Mouse (Mus musculus): ENCODE results near the gene Cebpa.

Cebpa gene

DNA sequence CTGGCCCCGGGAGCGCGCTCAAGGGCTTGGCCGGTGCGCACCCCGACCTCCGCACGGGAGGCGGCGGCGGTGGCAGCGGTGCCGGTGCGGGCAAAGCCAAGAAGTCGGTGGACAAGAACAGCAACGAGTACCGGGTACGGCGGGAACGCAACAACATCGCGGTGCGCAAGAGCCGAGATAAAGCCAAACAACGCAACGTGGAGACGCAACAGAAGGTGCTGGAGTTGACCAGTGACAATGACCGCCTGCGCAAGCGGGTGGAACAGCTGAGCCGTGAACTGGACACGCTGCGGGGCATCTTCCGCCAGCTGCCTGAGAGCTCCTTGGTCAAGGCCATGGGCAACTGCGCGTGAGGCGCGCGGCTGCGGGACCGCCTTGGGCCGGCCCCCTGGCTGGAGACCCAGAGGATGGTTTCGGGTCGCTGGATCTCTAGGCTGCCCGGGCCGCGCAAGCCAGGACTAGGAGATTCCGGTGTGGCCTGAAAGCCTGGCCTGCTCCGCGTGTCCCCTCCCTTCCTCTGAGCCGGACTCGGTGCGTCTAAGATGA lies 1.1 kb downstream of the Cebpa start:
- peak; percentile 84 for DNase-seq

DNA sequence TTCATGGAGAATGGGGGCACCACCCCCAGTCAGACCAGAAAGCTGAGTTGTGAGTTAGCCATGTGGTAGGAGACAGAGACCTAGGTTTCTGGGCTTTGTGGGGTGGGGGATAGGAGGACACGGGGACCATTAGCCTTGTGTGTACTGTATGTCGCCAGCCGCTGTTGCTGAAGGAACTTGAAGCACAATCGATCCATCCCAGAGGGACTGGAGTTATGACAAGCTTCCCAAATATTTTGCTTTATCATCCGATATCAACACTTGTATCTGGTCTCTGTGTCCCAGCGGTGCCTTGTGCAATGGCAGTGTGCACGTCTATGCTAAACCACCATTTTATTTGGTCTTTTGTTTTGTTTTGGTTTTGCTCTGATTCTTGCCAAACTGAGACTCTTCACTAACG lies 2.1 kb downstream of the Cebpa start:
- no peak for DNase-seq

DNA sequence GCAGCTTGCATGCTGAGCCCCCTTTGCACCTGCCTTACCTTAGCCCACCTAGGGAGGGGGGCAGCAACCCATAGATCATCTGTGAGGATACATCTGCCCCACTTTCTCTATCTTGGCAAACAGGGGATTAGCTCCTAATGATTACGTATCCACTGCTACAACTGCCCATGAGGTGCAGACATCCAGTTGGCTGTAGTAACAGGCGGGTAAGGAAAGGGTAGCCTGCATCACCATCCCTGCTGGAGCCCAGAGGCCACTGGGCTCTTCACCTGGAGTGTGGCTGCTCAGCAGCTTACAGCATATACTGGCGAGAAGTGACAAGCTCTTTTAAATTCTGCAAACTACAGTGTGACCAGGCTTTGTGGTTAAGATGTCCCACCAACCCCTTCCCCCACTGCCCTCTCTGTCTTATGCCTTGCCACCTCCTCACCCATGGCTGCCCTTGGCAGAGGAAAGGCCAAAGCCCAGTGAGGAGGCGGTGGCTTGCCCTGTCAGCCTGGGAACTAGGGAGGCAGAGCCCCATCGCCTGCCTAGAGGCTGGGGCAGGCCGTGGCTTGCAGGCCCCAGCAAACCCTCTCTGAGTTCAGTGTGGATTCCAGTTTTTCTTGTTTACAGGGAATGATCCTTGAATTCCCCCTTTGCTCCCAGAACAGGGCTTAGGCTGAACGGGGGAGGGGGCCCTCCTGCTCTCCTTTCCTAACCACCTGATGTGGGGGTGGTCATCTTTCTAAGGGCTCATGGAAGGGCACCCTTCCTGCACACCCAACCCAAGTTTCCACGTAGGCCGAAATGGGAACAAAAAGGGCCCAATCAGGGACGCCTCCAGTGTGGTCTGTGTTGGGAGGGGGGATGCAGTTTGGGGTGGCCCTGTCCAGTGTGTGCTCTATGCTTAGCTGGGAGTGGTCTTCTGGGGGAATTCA lies 3.6 kb downstream of the Cebpa start:
- no peak for DNase-seq

DNA sequence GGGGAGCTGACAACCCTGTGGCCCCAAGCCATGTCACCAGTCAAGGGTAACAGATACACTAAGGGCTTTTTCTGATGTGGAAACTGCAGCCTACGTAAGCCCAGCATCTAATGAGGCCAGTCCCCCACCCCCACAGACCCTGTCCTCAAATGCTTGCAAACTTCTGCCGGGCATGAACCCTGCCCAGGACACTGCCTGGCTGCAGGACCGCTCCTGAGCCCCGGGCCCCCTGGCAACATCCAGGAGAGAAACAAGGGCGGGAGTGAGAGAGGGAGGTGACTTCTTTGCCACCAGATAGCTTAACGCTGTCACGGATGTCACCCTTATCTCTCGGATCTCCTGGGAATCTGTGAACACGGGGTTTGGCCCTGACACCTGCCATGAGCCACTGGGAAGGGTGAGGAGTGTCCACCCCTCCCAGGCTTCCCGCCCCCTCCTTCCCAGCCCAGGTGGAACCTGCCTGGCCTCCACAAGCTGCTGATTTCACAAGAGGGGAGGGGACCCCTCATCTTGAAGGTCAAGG lies 4.4 kb downstream of the Cebpa start:
- no peak for DNase-seq

DNA sequence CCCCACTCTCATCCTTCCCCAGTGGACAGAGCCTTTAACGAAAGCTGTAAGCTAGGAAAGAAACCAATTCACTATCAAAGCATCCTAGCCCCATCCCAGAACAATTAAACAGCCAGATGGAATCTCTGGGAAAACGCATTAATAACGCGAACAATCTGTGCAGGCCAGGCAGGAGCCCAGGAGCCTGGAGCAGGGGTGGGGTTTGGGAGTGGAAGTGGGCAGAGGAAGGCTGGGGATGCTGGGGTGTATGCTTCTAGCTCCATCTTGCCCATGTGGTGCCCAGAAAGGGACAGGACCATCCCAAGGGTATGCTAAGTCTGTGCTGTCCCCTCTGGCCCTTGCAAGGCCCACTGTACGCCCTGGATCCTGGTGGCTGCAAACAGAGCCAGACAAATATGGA lies 5.1 kb downstream of the Cebpa start:
- DNase-seq: no peak

DNA sequence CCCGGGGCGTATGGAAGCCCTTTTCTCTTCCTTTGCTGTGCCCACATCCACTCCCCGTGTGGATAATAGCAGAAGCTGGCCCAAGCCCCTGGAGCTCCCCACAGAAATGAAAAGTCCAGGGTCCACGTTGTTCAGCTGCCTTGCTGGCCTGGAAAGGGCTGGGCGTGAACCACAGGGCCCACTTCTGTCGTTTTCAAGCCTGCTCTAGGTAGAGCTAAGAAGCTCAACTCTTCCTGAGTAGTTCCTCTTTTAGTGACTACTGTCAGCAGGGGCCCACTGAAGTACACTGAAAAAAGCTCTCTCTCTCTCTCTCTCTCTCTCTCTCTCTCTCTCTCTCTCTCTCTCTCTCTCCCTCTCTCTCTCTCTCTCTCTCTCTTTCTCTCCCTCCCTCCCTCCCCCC lies 5.7 kb downstream of the Cebpa start:
- DNase-seq: no peak

DNA sequence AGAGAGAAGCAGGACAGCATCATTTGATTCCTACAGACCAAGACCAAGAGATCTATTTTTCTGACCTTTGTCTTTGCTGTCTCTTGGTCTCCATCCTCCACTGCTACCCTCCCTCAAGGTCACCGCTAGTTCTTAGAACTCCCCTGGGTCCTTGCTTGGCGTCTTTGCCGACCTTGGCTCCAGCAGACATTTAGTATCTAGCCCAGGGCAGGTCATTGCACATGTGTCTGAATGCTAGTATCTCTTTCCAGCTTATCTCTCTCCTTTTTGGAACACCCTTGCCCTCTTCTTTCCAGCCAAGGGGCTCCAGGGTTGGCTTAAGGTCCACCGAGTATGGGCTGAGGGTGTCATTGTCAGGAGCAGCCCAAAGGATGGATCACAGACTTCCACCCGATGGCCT lies 6.9 kb downstream of the Cebpa start:
- DNase-seq: no peak

DNA sequence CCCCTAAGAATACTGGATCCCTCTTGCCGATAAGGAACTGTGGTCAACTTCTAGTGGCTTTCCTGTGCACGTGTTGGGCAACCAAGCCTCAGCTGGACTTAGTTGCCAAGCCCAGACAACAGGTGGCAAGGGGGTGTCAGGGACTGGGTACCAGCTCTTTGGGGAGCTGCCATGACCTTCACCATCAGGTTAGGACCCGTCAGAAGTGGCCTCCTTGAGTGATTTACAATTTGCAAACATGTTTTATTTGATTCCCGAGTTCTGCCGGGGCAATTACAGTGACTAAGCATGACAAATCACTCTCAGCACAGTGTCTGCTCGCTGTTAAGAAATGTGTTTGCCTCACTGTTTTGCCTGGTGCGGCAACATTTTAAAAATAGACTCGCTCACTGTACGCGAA lies 7.9 kb downstream of the Cebpa start:
- no peak for DNase-seq

DNA sequence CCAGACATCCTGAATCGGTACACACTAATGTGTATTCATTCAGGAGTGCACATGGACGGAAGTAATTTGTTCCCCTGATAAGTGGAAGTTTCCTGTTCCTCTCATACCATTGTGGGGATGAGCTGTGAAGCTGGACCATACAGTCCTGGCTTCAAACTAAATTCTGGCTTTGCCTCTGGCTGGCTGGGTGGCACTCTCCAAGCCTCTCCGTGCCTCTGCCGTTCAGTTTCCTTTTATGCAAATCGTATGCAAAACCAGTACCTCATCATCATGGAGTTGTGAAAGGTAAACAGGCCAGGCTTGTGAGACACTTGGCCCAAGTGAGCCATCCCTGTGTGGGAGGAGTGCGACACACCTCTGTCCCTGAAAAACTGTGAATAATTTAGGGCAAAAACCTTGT lies 8.6 kb downstream of the Cebpa start:
- DNase-seq: peak; percentile 34

DNA sequence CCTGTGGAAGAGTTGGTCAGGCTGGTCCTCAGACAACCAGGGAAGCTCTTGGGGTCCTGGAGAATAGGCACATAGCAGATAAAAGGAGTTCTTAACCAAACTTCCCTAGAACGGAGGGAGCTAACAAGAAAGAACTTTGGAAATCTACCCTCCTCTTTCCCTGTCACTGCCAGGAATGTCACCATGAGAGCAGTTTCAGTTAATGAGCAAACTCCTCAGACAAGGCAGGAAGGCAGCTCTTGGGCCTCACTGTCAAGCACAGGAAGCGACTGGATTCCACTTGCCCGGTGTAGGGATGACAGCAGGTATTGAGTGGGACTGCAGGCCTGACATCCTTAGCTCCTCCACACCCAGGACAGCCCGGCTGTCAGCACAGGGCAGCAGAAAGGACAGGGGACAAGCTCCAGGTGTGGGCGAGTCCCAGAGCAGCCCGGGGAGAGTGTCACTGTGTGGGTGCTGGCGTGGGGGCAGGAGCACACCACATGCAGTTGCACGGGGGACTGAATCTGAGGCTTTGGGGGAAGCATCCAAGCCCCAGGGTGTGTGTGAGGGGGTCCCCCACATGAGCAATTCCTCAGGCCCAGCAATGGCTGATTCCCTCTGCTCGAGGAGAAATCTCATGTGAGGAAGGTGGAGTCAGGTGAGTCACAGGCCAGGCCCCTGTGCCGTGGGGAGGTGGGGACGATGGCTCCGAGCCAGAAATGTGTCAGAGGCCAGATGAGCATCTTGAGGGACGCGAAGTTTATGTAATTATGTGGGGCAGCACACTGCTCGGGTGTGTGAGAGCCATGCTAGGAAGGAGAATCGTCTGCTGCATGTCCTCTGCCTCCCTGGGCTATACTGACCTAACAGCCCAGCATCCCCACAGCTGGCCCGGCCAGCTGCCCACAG lies 9.8 kb downstream of the Cebpa start:
- DNase-seq: no peak

DNA sequence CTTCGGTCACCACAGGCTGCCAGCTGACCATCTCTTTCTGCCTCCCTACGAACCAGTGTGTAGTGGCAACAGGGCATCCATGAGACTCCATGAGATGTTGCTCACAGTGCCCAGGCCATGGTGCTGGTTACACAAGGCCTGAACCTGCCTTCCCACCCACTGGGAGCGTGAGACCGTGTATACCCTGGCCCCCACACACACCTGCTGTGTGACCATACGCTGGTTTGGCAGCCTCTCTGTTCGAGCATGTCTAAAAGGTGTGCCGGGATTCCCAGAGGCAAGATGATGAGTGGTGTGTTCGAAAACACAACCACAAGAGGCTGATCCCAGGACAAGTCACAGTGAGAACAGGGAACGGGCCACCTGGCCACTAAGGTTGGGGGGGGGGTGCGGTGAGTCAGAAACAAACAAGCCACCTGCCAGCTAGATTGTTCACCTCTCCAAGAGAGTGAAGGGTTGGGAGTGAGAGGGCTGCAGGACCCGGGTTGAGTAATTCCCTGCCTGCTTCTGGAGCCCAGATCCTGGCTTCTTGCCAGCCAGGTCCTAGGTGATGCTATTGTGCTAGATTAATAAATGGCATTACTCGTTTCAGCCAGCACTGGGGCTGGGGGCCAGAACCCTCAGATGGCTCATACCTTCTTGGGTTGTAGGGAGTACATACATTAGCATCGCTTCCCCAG lies 11.1 kb downstream of the Cebpa start:
- DNase-seq: no peak

DNA sequence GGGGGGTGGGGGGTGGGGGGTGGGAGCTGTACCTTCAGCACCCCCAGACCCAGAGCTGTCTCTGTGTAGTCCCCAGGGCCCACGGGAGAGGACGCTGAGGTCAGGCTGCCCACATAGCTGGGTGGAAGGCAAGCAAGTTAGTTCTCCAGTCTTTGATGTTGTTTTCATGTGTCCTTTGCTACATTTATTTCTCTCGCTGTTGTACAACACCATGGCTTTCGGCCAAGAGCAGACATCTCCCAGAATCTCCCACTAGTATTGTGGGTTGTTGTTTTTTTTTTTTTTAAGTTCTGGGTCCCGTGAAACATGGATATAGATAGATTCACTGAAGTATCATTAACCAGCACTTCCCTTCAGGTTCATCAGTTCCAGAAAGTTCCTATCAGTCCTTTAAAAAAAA lies 11.8 kb downstream of the Cebpa start:
- no peak for DNase-seq

DNA sequence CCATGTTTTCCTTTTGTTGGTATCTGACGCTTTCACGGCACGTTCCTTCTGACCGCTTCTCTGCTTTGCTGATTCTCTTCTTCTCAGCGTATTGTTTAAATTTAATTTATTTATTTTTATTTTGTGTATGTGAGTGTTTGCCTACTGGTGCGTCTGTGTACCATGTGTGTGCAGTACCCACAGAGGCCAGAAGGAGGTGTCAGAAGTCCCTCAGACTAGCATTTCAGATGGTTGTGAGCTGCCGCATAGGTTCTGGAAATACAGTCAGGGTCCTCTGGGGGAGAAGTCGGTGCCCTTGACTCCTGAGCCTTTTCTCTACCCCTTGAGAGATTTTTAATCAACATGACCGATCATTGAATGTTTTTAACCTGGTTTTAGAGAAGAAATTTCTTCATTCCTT lies 12.5 kb downstream of the Cebpa start:
- no peak for DNase-seq

DNA sequence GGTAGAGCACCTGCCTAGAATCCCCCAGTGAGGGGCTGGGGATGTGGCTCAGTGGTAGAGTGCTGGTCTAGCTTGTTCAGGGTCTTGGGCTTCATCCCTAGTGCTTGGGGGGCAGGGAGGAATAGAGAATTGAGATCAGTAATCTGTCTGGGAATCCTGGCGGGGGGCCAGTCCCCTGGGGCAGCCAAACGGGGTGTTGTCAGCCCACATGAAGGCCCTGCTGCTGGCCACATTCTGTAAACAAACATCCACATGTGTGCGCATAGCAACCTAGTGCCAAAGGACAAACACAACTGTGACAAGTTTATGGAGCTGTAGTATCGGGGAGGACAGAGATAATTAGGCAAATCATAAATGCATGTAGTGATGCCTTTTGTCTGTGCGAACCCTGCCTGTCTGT lies 15.5 kb downstream of the Cebpa start:
- no peak for DNase-seq

DNA sequence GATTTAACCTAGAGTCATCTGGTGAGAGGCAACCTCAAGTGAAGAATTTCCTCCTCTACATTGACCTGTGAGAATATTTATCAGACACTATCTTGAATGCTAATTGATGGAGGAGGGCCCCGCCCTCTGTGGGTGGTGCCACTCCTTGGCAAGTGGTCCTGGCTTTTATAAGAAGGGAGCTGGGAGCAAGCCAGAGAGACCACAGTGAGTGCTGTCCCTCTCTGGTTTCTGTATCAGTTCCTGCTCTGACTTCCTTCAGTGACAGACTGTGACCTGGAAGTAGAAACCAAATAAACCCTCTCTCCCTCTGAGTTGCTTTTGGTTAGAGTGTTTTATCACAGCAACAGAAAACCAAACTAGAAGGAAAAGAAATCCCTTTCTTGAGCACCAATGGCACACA lies 18.4 kb downstream of the Cebpa start:
- DNase-seq: no peak

DNA sequence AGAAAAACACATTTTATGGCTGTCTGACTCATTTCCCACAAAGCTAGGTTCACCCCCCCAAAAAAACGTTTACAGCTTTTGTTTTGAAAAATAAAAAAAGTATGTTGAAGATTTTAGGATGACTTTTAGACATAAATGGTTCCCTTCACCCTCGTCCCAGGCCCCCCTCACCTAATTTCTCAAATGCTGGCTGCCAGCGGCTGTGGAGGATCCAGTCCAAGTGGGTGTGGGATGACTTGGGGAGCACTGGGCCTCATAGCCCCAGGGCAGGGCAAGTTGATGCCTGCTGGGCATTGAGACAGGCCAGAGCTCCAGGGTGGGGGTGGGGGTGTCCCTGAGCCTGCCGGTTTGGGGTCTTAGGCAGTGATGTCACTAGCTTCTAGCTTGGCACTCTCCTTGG lies 19.4 kb downstream of the Cebpa start:
- DNase-seq: no peak

DNA sequence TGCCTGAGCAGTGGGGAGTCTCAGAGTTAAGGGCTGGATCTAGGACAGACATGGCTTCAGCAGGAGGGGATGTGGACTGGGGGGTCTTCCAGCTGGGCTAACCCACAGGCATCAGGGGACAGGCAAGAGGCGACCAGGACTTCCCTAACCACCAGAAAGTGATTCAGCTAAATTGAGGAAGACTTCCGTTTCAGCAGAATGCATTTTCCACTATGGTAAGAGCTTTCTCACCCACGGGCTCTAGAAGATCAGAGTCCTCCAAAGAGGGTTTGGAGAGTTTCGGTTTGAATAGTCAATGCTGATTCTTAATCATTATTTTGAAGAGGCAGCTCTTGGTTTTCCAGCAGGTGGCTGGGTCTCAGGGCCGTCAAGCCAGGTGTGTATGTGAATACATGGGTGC lies 20.8 kb downstream of the Cebpa start:
- no peak for DNase-seq

DNA sequence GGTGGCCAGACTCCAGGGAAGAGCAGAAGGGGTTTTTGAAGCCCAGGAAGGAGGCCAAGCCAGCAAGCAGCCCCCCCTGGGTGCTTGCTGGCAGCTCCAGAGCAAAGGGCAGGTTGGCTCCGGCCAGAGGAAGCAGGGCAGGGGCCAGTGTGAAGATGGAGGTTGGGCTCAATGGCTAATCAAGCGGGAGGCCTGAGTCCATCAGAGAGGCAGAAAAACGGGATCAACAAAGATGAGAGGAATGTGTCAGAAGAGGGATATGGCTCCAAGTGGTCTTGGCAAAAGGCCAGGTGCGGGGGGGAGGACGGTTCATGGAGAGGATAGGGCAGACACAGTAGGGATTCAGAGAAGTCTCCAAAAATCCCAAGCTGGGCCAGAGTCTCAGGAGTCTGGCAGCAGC lies 22.4 kb downstream of the Cebpa start:
- peak; percentile 51 for DNase-seq

DNA sequence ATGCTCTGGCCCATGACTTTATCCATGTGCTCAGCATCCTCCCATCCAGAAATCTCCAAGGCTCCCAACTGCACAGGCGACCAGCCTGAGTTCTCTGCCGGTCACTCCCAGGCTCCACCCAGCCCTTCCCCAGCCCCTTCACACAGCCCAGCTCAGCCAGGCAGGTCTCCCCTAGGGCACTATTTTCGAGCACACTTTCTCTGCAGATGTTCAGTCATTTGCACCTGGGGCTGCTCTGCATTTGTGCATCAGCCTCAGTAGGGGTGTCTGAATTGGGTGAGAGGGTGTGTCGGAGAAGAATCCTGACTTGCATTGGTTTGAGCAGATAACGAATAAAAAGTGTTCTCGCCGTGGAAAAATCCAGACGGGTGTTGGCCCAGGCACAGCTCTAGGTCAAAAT lies 23.4 kb downstream of the Cebpa start:
- DNase-seq: peak; percentile 22

DNA sequence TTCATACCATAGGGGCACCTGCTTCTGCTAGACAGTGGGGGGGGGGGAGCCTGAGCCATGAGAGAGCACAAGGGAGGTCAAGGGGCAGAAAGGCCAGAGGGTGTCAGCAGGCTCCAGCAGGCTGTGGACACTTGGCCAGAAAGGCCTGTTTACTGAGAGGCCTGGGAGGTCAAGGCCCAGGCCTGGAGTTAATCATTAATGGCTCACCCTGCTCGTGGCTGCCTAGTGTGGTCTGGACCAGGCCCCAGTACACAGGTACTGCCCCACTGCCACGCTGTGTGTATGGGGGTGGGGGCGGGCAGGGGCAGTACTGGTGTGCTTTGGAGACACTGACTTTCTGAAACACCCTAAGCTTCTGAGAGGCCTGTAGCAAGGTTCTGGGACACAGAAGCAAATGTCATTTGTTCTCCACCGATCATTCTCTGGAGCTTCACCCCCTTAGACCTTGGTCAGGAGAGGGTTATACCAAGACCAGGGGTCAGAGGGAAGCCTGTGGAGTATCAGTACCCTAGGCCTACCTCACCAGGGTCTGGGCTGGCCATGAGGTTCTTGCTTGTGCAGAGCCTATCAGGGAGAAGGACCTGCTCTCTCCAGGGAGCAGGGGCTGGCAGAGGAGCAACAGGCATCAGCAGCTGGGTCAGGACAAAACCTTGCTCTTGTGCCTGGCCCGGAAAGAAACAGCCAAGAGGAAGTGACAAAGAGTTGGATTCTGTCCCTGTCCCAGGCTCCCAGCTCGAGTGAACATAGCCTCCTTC lies 24.9 kb downstream of the Cebpa start:
- DNase-seq: peak; percentile 84

DNA sequence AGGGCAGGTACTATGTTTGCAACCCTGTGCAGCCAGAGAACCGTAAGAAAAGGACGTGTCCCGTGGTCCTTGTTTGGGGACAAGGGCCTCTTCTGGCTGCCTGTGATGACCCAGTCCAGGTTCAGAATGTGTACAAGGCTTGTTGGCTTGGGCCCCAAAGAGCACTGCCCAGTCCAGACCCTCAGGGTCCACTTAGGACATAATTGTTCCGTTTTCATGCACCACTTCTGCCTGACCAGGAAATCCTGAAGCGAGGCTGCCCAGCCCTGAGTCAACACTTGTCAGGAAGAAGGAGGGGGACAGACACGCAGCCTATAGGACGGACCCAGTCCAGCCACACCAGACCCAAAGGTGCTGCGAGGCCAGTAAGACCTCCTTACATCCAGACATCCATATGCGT lies 26.0 kb downstream of the Cebpa start:
- DNase-seq: no peak

DNA sequence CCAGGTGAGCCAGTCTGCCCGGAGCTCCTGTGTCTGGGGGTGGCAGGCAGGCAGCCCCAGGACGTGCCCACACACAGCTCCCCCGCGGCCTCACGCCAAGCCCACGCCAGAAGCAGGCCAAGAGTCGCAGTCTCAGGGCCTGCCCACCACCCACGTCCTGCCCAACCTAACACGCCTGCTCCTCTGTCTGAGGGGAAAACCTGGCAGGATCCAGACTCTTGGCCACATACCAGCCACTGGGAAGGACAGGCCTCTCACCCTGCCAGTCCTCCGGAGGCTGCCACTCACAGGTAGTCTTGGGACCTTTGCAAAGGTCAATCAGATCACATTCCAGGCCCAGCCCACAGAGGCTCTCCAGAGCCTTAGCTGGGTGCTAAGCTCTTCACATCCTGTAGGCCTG lies 27.2 kb downstream of the Cebpa start:
- peak; percentile 82 for DNase-seq

All from kidney, adult 18-20 months (tissue).